Mouse (Mus musculus) CH12.LX (cell line): ENCODE results near the gene Tsen2. TPM values are rescaled to one million over a fixed set of nuclear protein-coding genes. Genes with fewer than 3 reads are reported as not detected.

Experiments
- DNase-seq: peaks from one replicate; pipeline ENCODE4 v3.0.0-alpha.2; 2013; ENCODE audit errors: extremely low read depth
- H3K27ac ChIP-seq: 2 replicates; pipeline ENCODE4 v1.5.1; 2012; ENCODE audit warnings: low read depth, mild to moderate bottlenecking, control low read depth, moderate library complexity; ENCODE audit not compliant: insufficient read depth
- H3K27me3 ChIP-seq: replicated peaks from 2 replicates; pipeline ENCODE3; 2012; ENCODE audit warnings: inconsistent platforms
- H3K36me3 ChIP-seq, 2 experiments: replicated peaks in 1 of 2; 2 replicates each; pipeline versions ENCODE3 to v1.6.1; 2012; ENCODE audit warnings: inconsistent platforms in 1 of 2, low read length in 1 of 2, mild to moderate bottlenecking in 1 of 2, mixed read lengths in 1 of 2, moderate library complexity in 1 of 2; ENCODE audit not compliant: control insufficient read depth in 1 of 2, insufficient read depth in 1 of 2
- H3K4me1 ChIP-seq, 2 experiments: 2 replicates each; pipeline ENCODE4 v1.6.1; 2012; ENCODE audit warnings: inconsistent platforms in 1 of 2, moderate library complexity in 1 of 2; ENCODE audit not compliant: insufficient read depth in 2 of 2, control insufficient read depth in 1 of 2
- H3K4me2 ChIP-seq: 2 replicates; pipeline ENCODE4 v1.6.1; 2012; ENCODE audit warnings: low read depth, mild to moderate bottlenecking, control low read depth; ENCODE audit not compliant: poor library complexity, insufficient read depth, severe bottlenecking
- H3K4me3 ChIP-seq, 3 experiments: fragments of 150-350 bp in 1 of 3; sonication (generic) in 1 of 3; replicated peaks in 1 of 3; 2 replicates each; pipeline versions ENCODE3 to v1.5.1; 2011 to 2012; ENCODE audit warnings: low read depth in 2 of 3, low read length in 2 of 3, mild to moderate bottlenecking in 2 of 3, moderate library complexity in 2 of 3, control low read depth in 1 of 3, improper control_type of control experiment in 1 of 3, inconsistent platforms in 1 of 3, mixed read lengths in 1 of 3; ENCODE audit not compliant: poor library complexity in 1 of 3
- H3K79me2 ChIP-seq: replicated peaks from 2 replicates; pipeline ENCODE4 v1.6.1; 2012; ENCODE audit warnings: mild to moderate bottlenecking, moderate library complexity; ENCODE audit not compliant: control insufficient read depth, poor library complexity, insufficient read depth, severe bottlenecking; ENCODE audit errors: extremely low read depth
- H3K9ac ChIP-seq: 2 replicates; pipeline ENCODE4 v1.6.1; 2012; ENCODE audit warnings: low read depth, mild to moderate bottlenecking, control low read depth, moderate library complexity; ENCODE audit not compliant: insufficient read depth
- H3K9me3 ChIP-seq: replicated peaks from 2 replicates; pipeline ENCODE3; 2012; ENCODE audit warnings: low read length, inconsistent platforms, mixed read lengths
- BHLHE40 ChIP-seq: IDR thresholded peaks from 2 replicates; pipeline ENCODE4 v1.6.1; 2011; ENCODE audit warnings: mild to moderate bottlenecking, low read depth, low read length, improper control_type of control experiment
- CHD1 ChIP-seq: IDR thresholded peaks from 2 replicates; pipeline ENCODE4 v1.6.1; 2012; ENCODE audit warnings: low read depth, low read length, improper control_type of control experiment, inconsistent platforms
- CHD2 ChIP-seq: IDR thresholded peaks from 2 replicates; pipeline ENCODE4 v1.6.1; 2011; ENCODE audit warnings: low read length, improper control_type of control experiment
- CTCF ChIP-seq, 2 experiments: IDR thresholded peaks in 1 of 2; conservative IDR thresholded peaks in 1 of 2; 2 replicates each; pipeline ENCODE4 v1.5.1; 2011 to 2012; ENCODE audit warnings: low read depth in 2 of 2, low read length in 2 of 2, improper control_type of control experiment in 1 of 2, inconsistent platforms in 1 of 2, mild to moderate bottlenecking in 1 of 2, moderate library complexity in 1 of 2
- E2F4 ChIP-seq: IDR thresholded peaks from 2 replicates; pipeline ENCODE4 v1.6.1; 2011; ENCODE audit warnings: low read depth, low read length, improper control_type of control experiment; ENCODE audit not compliant: insufficient replicate concordance
- ELF1 ChIP-seq: IDR thresholded peaks from 2 replicates; pipeline ENCODE4 v1.6.1; 2014; ENCODE audit warnings: low read depth, mild to moderate bottlenecking, inconsistent platforms, low read length, improper control_type of control experiment
- EP300 ChIP-seq: IDR thresholded peaks from 2 replicates; pipeline ENCODE4 v1.6.1; 2011; ENCODE audit warnings: low read length, improper control_type of control experiment
- ETS1 ChIP-seq: conservative IDR thresholded peaks from 2 replicates; pipeline ENCODE4 v1.6.1; 2012; ENCODE audit warnings: low read depth, mild to moderate bottlenecking, inconsistent platforms, low read length, improper control_type of control experiment, moderate library complexity
- GABPA ChIP-seq: IDR thresholded peaks from 2 replicates; pipeline ENCODE4 v1.6.1; 2012; ENCODE audit warnings: low read depth, low read length, improper control_type of control experiment, inconsistent platforms; ENCODE audit not compliant: insufficient replicate concordance
- HCFC1 ChIP-seq: IDR thresholded peaks from 2 replicates; pipeline ENCODE4 v1.6.1; 2012; ENCODE audit warnings: low read depth, mild to moderate bottlenecking, inconsistent platforms, low read length, improper control_type of control experiment
- IRF4 ChIP-seq: IDR thresholded peaks from 2 replicates; pipeline ENCODE4 v1.6.1; 2014; ENCODE audit warnings: low read depth, mild to moderate bottlenecking, inconsistent platforms, low read length, improper control_type of control experiment
- JUN ChIP-seq: IDR thresholded peaks from 2 replicates; pipeline ENCODE4 v1.6.1; 2011; ENCODE audit warnings: low read depth, mild to moderate bottlenecking, low read length, improper control_type of control experiment, moderate library complexity; ENCODE audit not compliant: insufficient read depth
- JUND ChIP-seq: conservative IDR thresholded peaks from 2 replicates; pipeline ENCODE4 v1.6.1; 2011; ENCODE audit warnings: low read depth, low read length, improper control_type of control experiment
- KAT2A ChIP-seq: IDR thresholded peaks from 2 replicates; pipeline ENCODE4 v1.6.1; 2012; ENCODE audit warnings: low read length, improper control_type of control experiment, inconsistent platforms; ENCODE audit not compliant: insufficient replicate concordance
- MAFK ChIP-seq: IDR thresholded peaks from 2 replicates; pipeline ENCODE4 v1.6.1; 2011; ENCODE audit warnings: low read length, improper control_type of control experiment; ENCODE audit not compliant: insufficient replicate concordance
- MAX ChIP-seq: IDR thresholded peaks from 2 replicates; pipeline ENCODE4 v1.6.1; 2011; ENCODE audit warnings: low read length, improper control_type of control experiment
- MAZ ChIP-seq: IDR thresholded peaks from 2 replicates; pipeline ENCODE4 v1.6.1; 2012; ENCODE audit warnings: low read depth, mild to moderate bottlenecking, inconsistent platforms, low read length, improper control_type of control experiment, moderate library complexity
- MEF2A ChIP-seq: IDR thresholded peaks from 2 replicates; pipeline ENCODE4 v1.6.1; 2014; ENCODE audit warnings: low read depth, mild to moderate bottlenecking, inconsistent platforms, low read length, improper control_type of control experiment, borderline replicate concordance
- MXI1 ChIP-seq: IDR thresholded peaks from 2 replicates; pipeline ENCODE4 v1.6.1; 2011; ENCODE audit warnings: mild to moderate bottlenecking, low read depth, low read length, improper control_type of control experiment
- MYC ChIP-seq: IDR thresholded peaks from 2 replicates; pipeline ENCODE4 v1.6.1; 2011; ENCODE audit warnings: low read depth, mild to moderate bottlenecking, improper control_type of control experiment, low read length
- NELFE ChIP-seq: IDR thresholded peaks from 2 replicates; pipeline ENCODE4 v1.6.1; 2011; ENCODE audit warnings: low read depth, low read length, improper control_type of control experiment
- NRF1 ChIP-seq: IDR thresholded peaks from 2 replicates; pipeline ENCODE4 v1.6.1; 2014; ENCODE audit warnings: low read depth, mild to moderate bottlenecking, inconsistent platforms, low read length, improper control_type of control experiment, moderate library complexity
- PAX5 ChIP-seq: IDR thresholded peaks from 2 replicates; pipeline ENCODE4 v1.6.1; 2012; ENCODE audit warnings: low read length, inconsistent platforms, mixed read lengths
- POLR2A ChIP-seq: IDR thresholded peaks from 2 replicates; pipeline ENCODE4 v1.6.1; 2011; ENCODE audit warnings: low read depth, mild to moderate bottlenecking, improper control_type of control experiment, low read length
- POLR2AphosphoS2 ChIP-seq: IDR thresholded peaks from 2 replicates; pipeline ENCODE4 v1.6.1; 2011; ENCODE audit warnings: low read depth, low read length, improper control_type of control experiment
- RAD21 ChIP-seq: IDR thresholded peaks from 2 replicates; pipeline ENCODE4 v1.6.1; 2011; ENCODE audit warnings: low read depth, mild to moderate bottlenecking, low read length, improper control_type of control experiment, moderate library complexity
- RCOR1 ChIP-seq: conservative IDR thresholded peaks from 2 replicates; pipeline ENCODE4 v1.6.1; 2012; ENCODE audit warnings: low read depth, mild to moderate bottlenecking, inconsistent platforms, low read length, improper control_type of control experiment
- SIN3A ChIP-seq: IDR thresholded peaks from 2 replicates; pipeline ENCODE4 v1.6.1; 2012; ENCODE audit warnings: low read length, improper control_type of control experiment, inconsistent platforms
- SMC3 ChIP-seq: IDR thresholded peaks from 2 replicates; pipeline ENCODE4 v1.6.1; 2011; ENCODE audit warnings: low read depth, low read length, improper control_type of control experiment
- TBP ChIP-seq: conservative IDR thresholded peaks from 2 replicates; pipeline ENCODE4 v1.6.1; 2011; ENCODE audit warnings: low read depth, low read length, improper control_type of control experiment
- TCF12 ChIP-seq: IDR thresholded peaks from 2 replicates; pipeline ENCODE4 v1.6.1; 2014; ENCODE audit warnings: low read depth, mild to moderate bottlenecking, inconsistent platforms, low read length, improper control_type of control experiment
- UBTF ChIP-seq: IDR thresholded peaks from 2 replicates; pipeline ENCODE4 v1.6.1; 2012; ENCODE audit warnings: low read depth, mild to moderate bottlenecking, inconsistent platforms, low read length, improper control_type of control experiment, moderate library complexity
- USF1 ChIP-seq: IDR thresholded peaks from 2 replicates; pipeline ENCODE4 v1.6.1; 2014; ENCODE audit warnings: low read depth, mild to moderate bottlenecking, inconsistent platforms, low read length, improper control_type of control experiment
- USF2 ChIP-seq: conservative IDR thresholded peaks from 2 replicates; pipeline ENCODE4 v1.6.1; 2011; ENCODE audit warnings: low read depth, low read length, improper control_type of control experiment
- ZC3H11A ChIP-seq: IDR thresholded peaks from 2 replicates; pipeline ENCODE4 v1.6.1; 2012; ENCODE audit warnings: low read depth, mild to moderate bottlenecking, inconsistent platforms, low read length, improper control_type of control experiment
- ZKSCAN1 ChIP-seq: IDR thresholded peaks from 2 replicates; pipeline ENCODE4 v1.6.1; 2012; ENCODE audit warnings: low read depth, inconsistent platforms, low read length, improper control_type of control experiment, borderline replicate concordance
- ZMIZ1 ChIP-seq: IDR thresholded peaks from 2 replicates; pipeline ENCODE4 v1.6.1; 2012; ENCODE audit warnings: low read depth, mild to moderate bottlenecking, inconsistent platforms, low read length, improper control_type of control experiment
- ZNF384 ChIP-seq: IDR thresholded peaks from 2 replicates; pipeline ENCODE4 v1.6.1; 2012; ENCODE audit warnings: low read depth, low read length, improper control_type of control experiment, inconsistent platforms
- dilution Hi-C: fragments of 300-500 bp; cut with MboI; formaldehyde crosslinking; loops from 2 replicates; pipeline ENCODE4 v1.14.3; 2020; ENCODE audit warnings: low sequenced_read_pairs; ENCODE audit not compliant: extremely low pct_unique_long_range_greater_than_20kb, extremely low pct_ligation_motif_present
- in situ Hi-C: fragments of 300-500 bp; cut with MboI; formaldehyde crosslinking; loops from 3 replicates; pipeline ENCODE4 v1.14.3; 2019; ENCODE audit warnings: low sequenced_read_pairs, low pct_ligation_motif_present, low pct_unique_long_range_greater_than_20kb, mixed read lengths
- polyA plus RNA-seq: library from polyadenylated mRNA; unstranded; fragments of >175 nt; gene quantifications from 2 replicates; pipeline ENCODE4 v1.2.1, GENCODE M21; 2012; ENCODE audit warnings: low read depth; ENCODE audit not compliant: insufficient read length
- total RNA-seq, 2 experiments: library from RNA; depleted of rRNA; stranded (reverse); fragments of 300-350 nt in 1 of 2; fragments of >200 nt in 1 of 2; gene quantifications; 2 replicates each; pipeline ENCODE4 v1.2.3; 2012 to 2014

Gene Tsen2
- total and polyA plus RNA-seq, 3 experiments, result 17.2 to 30.1 (median 20.4) TPM

DNA sequence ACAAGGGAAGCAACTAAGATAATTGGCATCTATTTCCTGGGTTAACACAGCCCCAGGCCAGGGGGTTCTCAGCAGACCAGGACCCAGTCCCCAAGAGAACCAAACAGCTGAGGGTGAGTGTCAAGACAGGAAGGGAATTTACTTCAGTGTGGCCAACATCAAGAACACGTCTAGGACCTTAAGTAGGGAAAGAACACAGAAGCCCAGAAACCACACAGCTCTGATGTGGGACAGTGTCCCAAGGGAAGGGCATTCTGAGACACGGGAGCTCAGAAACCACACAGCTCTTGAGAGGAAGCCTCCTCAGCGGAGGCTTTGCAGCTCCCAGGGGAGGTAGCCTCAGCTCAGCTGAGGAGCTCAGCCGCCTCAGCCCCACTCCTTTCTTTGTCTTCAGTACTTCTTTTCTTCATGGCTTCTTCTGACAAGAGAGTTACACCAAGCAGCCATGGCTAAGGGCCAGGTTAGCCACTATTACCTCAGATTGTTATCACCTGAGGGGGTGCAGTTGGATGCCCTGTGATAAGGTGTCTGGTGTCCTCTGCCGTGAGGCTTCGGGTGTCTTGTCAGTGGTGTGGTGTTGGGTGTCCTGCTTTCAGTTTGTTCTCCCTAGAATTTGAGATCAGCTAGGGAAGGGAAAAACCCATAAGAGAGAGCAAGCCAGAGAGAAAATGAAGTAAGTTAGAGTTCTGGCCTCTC is 39.1 kb downstream of the Tsen2 start:
- Histone ChIP-seq H3K9me3 (no peaks in the 10 kb centered on the region), H3K27ac (peak overlapping the region; percentile 77), H3K9ac (peak overlapping the region; percentile 5; the same call in 1 of the 2 replicates), H3K4me3 (peak overlapping the region in 2 of 3 experiments; percentile 23 to 30), H3K4me1 (peaks cover 16 to 53% of the 10 kb centered on the region in 2 experiments), H3K27me3 (no peaks in the 10 kb centered on the region), H3K36me3 (peaks cover 2 to 14% of the 10 kb centered on the region in 2 experiments), H3K79me2 (no peaks in the 10 kb centered on the region), H3K4me2 (peak overlapping the region; percentile 74)
- TF ChIP-seq TCF12 (peak; percentile 27; the same call in 1 of the 2 replicates), ETS1 (peak; percentile 92), JUN (no peak), GABPA (no peak), KAT2A (peak; percentile 72; the same call in 1 of the 2 replicates), ZMIZ1 (no peak), CHD1 (no peak), USF2 (no peak), NRF1 (no peak), RAD21 (no peak), POLR2AphosphoS2 (no peak), ELF1 (peak; percentile 20; the same call in 1 of the 2 replicates), MEF2A (peak; percentile 71; the same call in 1 of the 2 replicates), E2F4 (no peak), MXI1 (no peak; the same call in 1 of the 2 replicates), PAX5 (no peak), CHD2 (no peak), MYC (no peak), HCFC1 (no peak), ZNF384 (no peak), POLR2A (no peak), CTCF (conservative IDR thresholded peaks at IDR 0.05 in 1 of 2, IDR thresholded peaks at IDR 0.05 in 1 of 2; ENCODE audit: low read depth in 2 of 2, low read length in 2 of 2) (no peak), IRF4 (peak; percentile 56), ZC3H11A (no peak), EP300 (peak; percentile 35; the same call in 1 of the 2 replicates), MAFK (peak; percentile 67), RCOR1 (0 out of 2 replicates have a peak, but pooled peaks have one; percentile 18), NELFE (no peak), SIN3A (peak; percentile 70; the same call in 1 of the 2 replicates), MAX (no peak), UBTF (no peak), SMC3 (no peak), MAZ (no peak), BHLHE40 (peak; percentile 92), TBP (no peak), USF1 (no peak), JUND (no peak), ZKSCAN1 (no peak)
- dilution Hi-C loops (no loop called here), in situ Hi-C loops (no loop called here)
- peak; percentile 50 for DNase-seq
